Mouse (Mus musculus): ENCODE measurements around the gene Fibp. TPM values are rescaled to one million over a fixed set of nuclear protein-coding genes. Genes with fewer than 3 reads are reported as not detected.

Fibp gene
- polyA plus RNA-seq, 2 experiments = 22.9 to 30.6 TPM

- 83% methylated on average over 9 of the region's 9 CpGs for WGBS (ENCODE audit: insufficient replicate concordance)
- DNase-seq (ENCODE audit: low read depth in 3 of 3, low spot score in 3 of 3) (no peak), ATAC-seq (ENCODE audit: insufficient read depth) (no peak)
- Histone ChIP-seq H3K4me1 (replicated peaks; ENCODE audit: control insufficient read depth in 2 of 2, insufficient read depth in 2 of 2, low read length in 1 of 2) (peaks cover 5 to 12% of the 10 kb centered on the region in 2 experiments; a peak in 3 of 4 replicates), H3K4me2 (ENCODE audit: low read depth) (no peak overlapping the region), H3K27me3 (ENCODE audit: control insufficient read depth, insufficient read depth, low read length) (no peaks in the 10 kb centered on the region), H3K36me3 (replicated peaks; ENCODE audit: control insufficient read depth, insufficient read depth, low read depth) (peaks cover 7% of the 10 kb centered on the region), H3K4me3 (ENCODE audit: insufficient read depth in 1 of 2, low read depth in 2 of 2, low read length in 2 of 2) (no peak overlapping the region), H3K9ac (replicated peaks) (no peak overlapping the region), H3K9me3 (ENCODE audit: control insufficient read depth, low read length) (no peaks in the 10 kb centered on the region), H3K27ac (no peak overlapping the region)
- no peak for TF ChIP-seq EP300 (IDR thresholded peaks at IDR 0.05; ENCODE audit: low read depth)
- no peak for TF ChIP-seq CTCF (IDR thresholded peaks at IDR 0.05; ENCODE audit: low read depth)
Measured at GRCm38 (mm10) chr19:5422895-5423443, 37.4 kb upstream of the Fibp start.

GRCm38 (mm10) chr19:5423561-5423960, 36.9 kb upstream of the Fibp start:
- H3K9me3 ChIP-seq (ENCODE audit: control insufficient read depth, low read length) = no peaks in the 10 kb centered on the region
- DNase-seq (ENCODE audit: low read depth in 3 of 3, low spot score in 3 of 3) (no peak), ATAC-seq (ENCODE audit: insufficient read depth) (no peak)
- peaks cover 5 to 12% of the 10 kb centered on the region in 2 experiments; a peak in 3 of 4 replicates for H3K4me1 ChIP-seq (replicated peaks; ENCODE audit: control insufficient read depth in 2 of 2, insufficient read depth in 2 of 2, low read length in 1 of 2)
- H3K27ac ChIP-seq = peak overlapping the region; percentile 58; the same call in 1 of the 2 replicates
- H3K9ac ChIP-seq (replicated peaks) = peak overlapping the region; percentile 84
- H3K4me3 ChIP-seq (ENCODE audit: insufficient read depth in 1 of 2, low read depth in 2 of 2, low read length in 2 of 2) = peak overlapping the region; percentile 76 to 92
- H3K4me2 ChIP-seq (ENCODE audit: low read depth) = peak overlapping the region; percentile 86
- TF ChIP-seq CTCF (IDR thresholded peaks at IDR 0.05; ENCODE audit: low read depth) (no peak), EP300 (IDR thresholded peaks at IDR 0.05; ENCODE audit: low read depth) (no peak)
- H3K36me3 ChIP-seq (replicated peaks; ENCODE audit: control insufficient read depth, insufficient read depth, low read depth) = peaks cover 7% of the 10 kb centered on the region
- WGBS (ENCODE audit: insufficient replicate concordance) = 66% methylated on average over 12 of the region's 12 CpGs
- H3K27me3 ChIP-seq (ENCODE audit: control insufficient read depth, insufficient read depth, low read length) = no peaks in the 10 kb centered on the region

- peak; percentile 63 for ATAC-seq (ENCODE audit: insufficient read depth)
- H3K9me3 ChIP-seq (ENCODE audit: control insufficient read depth, low read length) = no peaks in the 10 kb centered on the region
Measured at GRCm38 (mm10) chr19:5424092-5424781, 36.2 kb upstream of the Fibp start.

GRCm38 (mm10) chr19:5424782-5425741, 35.4 kb upstream of the Fibp start, which contains the start of the genes Drap1 and AI837181:
Drap1 (minus strand) TSS chr19:5424979.
AI837181 (plus strand) TSS chr19:5425144.
- DNase-seq (ENCODE audit: low read depth in 3 of 3, low spot score in 3 of 3) (peak; percentile 88 to 91 (median 90)), ATAC-seq (ENCODE audit: insufficient read depth) (peak; percentile 84)
- peaks cover 7% of the 10 kb centered on the region for H3K36me3 ChIP-seq (replicated peaks; ENCODE audit: control insufficient read depth, insufficient read depth, low read depth)
- no peaks in the 10 kb centered on the region for H3K27me3 ChIP-seq (ENCODE audit: control insufficient read depth, insufficient read depth, low read length)
- peak within 1 kb of the TSS; percentile 88 for H3K9ac ChIP-seq (replicated peaks)
- peaks cover 5 to 12% of the 10 kb centered on the region in 2 experiments; a peak in 3 of 4 replicates for H3K4me1 ChIP-seq (replicated peaks; ENCODE audit: control insufficient read depth in 2 of 2, insufficient read depth in 2 of 2, low read length in 1 of 2)
- H3K4me3 ChIP-seq (ENCODE audit: insufficient read depth in 1 of 2, low read depth in 2 of 2, low read length in 2 of 2) = peak within 1 kb of the TSS; percentile 76 to 92
- H3K9me3 ChIP-seq (ENCODE audit: control insufficient read depth, low read length) = no peaks in the 10 kb centered on the region
- TF ChIP-seq CTCF (IDR thresholded peaks at IDR 0.05; ENCODE audit: low read depth) (0 out of 2 replicates have a peak, but pooled peaks have one; percentile 6), EP300 (IDR thresholded peaks at IDR 0.05; ENCODE audit: low read depth) (0 out of 2 replicates have a peak, but pooled peaks have one; percentile 6)
- peak within 1 kb of the TSS; percentile 58 for H3K27ac ChIP-seq
- peak within 1 kb of the TSS; percentile 86 for H3K4me2 ChIP-seq (ENCODE audit: low read depth)
- WGBS (ENCODE audit: insufficient replicate concordance) = under 1% methylated on average over 83 of the region's 87 CpGs

More at GRCm38 (mm10) chr19:5424092-5424781, 36.2 kb upstream of the Fibp start:
- Histone ChIP-seq H3K9ac (replicated peaks) (peak overlapping the region; percentile 84), H3K4me1 (replicated peaks; ENCODE audit: control insufficient read depth in 2 of 2, insufficient read depth in 2 of 2, low read length in 1 of 2) (peaks cover 5 to 12% of the 10 kb centered on the region in 2 experiments; a peak in 3 of 4 replicates), H3K4me3 (ENCODE audit: insufficient read depth in 1 of 2, low read depth in 2 of 2, low read length in 2 of 2) (peak overlapping the region; percentile 76 to 92), H3K27ac (peak overlapping the region; percentile 58), H3K36me3 (replicated peaks; ENCODE audit: control insufficient read depth, insufficient read depth, low read depth) (peaks cover 7% of the 10 kb centered on the region), H3K27me3 (ENCODE audit: control insufficient read depth, insufficient read depth, low read length) (no peaks in the 10 kb centered on the region), H3K4me2 (ENCODE audit: low read depth) (peak overlapping the region; percentile 86)
- DNase-seq (ENCODE audit: low read depth in 3 of 3, low spot score in 3 of 3) = no peak
- TF ChIP-seq EP300 (IDR thresholded peaks at IDR 0.05; ENCODE audit: low read depth) (no peak), CTCF (IDR thresholded peaks at IDR 0.05; ENCODE audit: low read depth) (peak; percentile 34; the same call in 1 of the 2 replicates)
- 0% methylated on average over 46 of the region's 48 CpGs for WGBS (ENCODE audit: insufficient replicate concordance)

All from liver, embryonic 14.5 days (tissue).